Mouse (Mus musculus) lung, postnatal 10 days (tissue): Measurements from ENCODE around the gene Ankrd13b.
A peak's percentile ranks its signal among the peaks of the same experiment; 100 is the strongest.

Experiments used
- DNase-seq: peaks from one replicate; pipeline ENCODE4 v3.0.0; 2021

Ankrd13b gene

DNA sequence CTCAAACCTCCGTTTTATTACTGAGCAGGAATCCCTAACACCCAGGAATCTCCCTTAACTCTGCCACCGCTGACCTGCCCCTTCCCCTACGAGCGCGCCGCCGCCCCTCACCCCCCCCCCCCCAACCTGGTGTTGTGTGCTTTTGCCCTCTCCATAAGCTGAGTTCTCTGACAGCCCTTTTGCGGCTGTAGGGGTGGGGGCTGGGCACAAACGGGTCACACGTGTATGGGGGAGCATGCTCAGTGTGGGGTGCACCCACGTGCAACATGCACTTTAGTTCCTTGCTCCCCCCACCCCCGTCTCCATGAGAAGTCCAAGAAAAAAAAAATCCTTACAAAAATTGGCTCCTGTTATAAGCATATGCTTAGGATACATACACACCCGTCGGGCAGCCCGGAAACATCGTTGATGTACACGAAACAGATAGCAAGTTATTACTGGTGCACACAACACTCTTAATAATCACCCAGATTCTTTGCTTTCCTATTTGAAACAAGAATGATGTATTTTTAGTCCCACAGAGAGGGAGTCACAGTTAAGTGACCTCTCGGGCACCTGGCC, 2.9 kb upstream of the Ankrd13b start:
- DNase-seq = no peak

DNA sequence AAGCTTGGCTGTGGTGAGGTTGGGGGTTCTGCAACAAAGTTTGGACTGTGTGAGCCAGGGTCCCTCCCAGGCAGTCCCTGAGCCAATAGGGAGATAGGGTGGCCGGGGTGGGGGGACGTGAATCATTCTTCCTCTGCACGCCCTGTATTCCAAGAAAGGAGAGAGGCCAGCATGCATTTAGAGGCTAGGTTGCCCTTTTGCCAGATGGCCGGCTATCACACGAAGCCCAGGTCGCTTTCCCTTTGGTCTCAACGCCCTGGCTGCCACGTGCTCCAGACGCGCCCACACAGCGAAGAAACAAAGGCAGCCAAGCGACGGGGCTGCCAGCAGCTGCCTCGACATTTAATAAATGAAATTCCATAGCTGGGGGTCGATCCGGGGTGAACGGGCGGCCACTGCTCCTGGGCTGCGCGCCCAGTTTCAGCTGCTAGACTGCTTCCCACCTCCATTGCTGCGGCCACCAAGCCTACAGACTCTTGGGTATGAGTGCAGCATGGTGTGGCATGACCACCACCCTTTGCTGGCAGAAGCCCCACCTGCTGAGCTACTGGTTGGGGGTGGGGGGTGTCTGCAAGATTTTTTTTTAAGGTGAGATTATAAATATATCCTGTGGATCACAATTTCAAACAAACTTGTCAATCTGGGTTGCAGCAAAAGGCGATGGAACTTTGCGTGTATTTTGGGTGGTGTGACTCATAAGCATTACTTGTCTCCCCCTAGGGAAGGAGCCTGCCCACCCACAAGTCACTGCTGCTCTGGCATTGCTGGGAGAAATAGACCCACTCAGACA, 2.2 kb upstream of the Ankrd13b start:
- DNase-seq = peak; percentile 88

DNA sequence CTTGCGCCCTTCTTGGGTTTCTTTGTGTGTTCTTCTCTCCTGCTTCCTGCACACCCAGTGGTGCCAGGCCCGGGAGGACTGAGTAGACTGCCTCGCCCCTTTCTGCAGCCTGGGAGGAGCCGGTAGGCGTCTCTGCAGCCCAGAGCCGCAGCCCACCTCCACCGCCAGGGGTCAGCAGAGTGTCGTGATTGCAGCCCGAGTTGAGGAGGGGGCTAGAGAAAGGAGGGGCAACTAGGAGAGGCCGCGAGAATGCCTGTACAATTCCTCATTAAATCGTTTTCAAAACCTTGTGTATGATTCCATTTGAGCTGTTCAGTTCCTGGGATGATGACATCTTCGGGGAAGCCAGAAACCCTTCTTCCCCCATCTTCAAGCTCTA, 1.6 kb upstream of the Ankrd13b start:
- DNase-seq = peak; percentile 96

DNA sequence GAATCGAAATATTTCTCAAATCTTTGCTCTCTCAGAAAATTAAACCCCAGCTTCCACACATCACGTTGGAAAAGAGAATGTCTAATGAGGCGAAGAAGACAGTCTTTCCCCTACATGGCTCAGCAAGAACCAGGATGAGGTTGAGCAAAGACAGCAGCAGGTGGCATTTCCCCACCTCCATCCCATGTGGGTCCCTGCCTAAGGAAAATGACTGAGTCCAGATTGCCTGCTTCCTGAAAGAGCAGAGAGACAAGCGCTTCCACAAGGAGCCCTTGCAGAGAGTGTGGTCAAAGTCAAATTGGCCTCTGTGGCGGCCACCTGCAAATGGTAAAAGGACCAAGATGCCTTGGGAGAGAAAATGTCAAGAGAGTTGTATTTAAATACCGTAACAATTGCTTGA, 973 bp upstream of the Ankrd13b start:
- no peak for DNase-seq

DNA sequence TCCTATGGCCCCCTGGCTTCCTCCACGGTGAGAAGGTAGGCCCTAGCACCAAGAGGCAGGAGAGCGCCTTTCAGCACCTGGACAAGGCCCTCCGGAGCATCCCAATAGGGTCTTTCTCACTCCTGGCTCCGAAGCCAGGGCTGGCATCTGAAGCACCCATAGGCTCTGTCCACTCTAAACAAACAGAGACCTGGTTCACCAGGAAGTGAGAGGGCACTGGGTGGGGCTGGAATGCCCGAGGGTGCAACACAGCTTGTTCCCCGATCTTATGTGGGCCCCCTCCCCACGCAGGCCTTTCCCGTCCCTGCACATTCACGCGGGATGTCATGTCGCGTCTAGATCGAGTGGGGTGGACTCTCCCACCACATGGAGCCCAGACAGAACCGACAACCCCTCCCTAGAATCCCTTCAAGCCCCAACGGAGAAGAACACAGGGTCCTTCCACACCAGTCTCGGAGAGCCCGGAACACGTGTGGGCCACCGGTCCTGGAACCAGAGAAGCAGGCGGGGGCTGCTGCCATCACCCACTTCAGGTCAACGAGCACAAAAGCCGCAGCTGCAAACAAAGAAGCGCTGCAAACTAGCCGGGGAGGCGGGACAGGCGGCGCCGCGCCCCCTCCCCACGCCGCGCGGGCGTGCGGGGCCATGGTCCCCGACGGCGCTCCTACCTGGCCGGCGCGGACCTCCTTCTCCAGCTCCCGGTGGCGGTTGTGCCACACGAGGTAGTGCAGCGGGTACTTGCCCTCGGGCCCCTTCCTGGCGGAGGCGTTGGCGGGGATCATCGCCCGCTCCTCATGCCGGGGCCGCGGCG, 502 bp downstream of the Ankrd13b start:
- no peak for DNase-seq

DNA sequence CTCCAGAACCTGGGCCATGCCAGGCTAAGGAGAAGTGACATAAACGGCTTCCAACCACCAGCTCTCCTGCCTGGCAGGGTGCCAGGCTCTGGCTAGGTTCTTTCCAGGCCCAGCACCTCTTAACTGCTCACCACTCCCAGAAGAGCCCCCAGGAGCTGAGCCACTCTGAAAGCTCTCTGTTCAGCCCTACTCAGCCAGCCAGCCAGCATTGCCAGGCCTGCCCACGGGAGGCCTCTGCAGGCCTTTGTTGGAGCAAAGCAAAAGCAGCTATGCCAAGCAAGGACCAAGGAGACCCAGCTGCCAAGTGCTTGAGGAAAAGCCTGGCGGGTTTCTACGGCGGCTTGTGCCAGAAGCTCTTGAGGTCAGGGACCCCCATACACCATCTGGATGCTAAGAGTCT, 2.7 kb downstream of the Ankrd13b start:
- DNase-seq = no peak

DNA sequence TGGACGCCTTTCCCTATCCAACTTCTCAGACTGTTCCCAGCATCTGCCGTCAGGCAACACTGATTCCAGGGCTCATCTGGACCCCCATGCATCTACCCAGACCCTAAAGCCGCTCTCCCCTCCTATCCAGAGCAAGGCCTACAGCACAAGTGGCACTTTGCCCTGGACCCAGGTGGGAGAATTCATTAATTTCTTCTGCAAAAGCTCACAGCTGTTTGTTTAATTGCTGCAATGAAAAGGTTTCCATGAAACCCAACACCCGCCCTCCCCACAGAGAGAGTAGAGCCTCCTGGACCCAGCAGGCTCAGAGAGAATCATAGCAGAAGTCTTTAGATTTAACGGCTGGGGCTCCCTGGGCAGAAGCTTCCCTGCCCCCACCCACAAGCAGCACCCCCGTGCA, 4.2 kb downstream of the Ankrd13b start:
- DNase-seq = no peak

DNA sequence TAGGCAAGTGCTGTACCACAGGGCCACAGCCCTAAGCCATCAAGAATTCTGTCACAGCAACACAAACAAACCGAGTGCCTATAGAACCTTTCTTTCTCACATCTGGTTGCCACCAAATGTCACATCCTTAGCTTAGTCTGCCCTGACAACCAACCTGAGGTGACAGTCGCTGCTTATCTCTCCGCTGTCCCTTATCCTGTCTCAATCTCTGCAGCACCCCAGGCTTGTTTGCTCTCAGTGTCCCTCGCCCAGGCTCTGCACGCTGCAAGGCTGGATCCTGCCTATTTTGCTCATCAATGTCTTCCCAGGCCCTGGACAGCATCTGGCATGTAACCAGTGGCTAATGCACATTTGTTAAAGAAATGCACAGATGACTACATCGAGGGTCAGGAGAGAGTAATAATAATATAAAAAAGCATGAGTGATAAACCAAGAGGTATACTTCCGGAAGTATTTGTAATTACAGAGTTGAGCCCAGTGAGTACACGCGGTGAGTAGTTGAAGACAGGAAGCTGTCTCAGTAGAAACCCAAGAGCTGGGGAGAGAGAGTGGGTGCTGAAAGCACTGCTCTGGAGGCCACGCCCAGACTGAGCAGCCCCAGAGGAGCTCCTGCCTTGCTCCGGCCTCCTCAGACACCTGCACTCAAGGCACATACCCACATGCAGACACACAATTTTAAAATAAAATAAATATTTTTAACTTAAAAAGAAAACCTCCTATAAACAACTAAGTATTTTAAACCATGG, 5.8 kb downstream of the Ankrd13b start:
- no peak for DNase-seq

DNA sequence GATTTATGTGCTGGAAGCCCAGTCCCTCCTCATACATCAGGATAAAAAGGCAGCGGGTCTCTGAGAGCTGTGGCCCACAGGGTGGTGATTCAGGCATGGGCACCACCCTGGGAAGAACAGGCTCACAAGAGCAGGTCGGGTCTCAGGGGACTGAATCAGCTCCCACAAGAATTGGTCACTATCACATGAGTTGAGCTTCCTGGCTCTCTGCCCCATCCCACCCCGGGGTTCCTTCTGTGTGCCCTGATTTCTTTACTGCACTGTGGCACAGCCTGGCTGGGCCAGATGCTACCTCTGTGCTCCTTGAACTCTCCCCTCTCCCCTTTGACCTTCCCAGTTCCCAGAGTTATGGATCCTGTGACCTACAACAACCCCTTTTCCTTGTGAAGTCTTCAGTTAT, 6.4 kb downstream of the Ankrd13b start:
- DNase-seq = no peak

DNA sequence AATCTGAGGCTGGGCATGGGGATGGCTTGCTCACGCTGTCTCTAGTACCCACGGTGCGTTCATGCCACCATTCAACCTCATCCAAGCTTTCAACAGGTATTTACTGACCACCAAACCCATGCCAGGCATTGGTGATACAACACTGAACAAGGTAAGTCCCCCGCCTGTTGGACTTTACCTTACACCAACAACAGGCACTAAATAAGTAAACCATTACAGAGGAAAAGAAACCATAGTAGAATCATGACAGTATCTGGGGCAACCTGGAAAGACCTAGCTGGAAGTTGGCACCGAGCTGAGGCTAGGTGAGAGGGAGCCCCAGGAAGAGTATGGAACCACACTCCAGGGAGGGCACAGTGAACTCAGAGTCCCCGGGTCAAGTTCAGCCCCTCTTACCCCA, 12.6 kb downstream of the Ankrd13b start:
- no peak for DNase-seq

DNA sequence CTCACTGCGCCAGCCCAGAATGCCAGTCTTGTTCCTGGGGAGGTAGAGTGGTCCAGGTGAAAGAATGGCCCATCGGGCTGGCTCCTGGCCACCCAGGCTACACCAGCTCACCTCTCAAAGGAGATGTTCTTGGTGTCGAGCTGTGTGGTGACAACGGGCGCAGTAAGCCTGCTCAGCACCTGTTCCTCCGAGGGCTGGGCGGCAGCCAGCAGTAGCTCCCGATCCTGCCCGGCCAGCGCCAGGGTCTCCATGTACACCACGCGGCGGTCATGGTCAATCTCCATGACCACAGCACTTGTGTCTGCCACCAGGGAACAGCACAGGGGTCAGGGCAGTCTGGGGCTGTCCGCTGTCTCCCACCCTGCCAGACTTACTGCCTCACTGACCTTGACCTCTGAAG, 13.3 kb downstream of the Ankrd13b start:
- DNase-seq = no peak

DNA sequence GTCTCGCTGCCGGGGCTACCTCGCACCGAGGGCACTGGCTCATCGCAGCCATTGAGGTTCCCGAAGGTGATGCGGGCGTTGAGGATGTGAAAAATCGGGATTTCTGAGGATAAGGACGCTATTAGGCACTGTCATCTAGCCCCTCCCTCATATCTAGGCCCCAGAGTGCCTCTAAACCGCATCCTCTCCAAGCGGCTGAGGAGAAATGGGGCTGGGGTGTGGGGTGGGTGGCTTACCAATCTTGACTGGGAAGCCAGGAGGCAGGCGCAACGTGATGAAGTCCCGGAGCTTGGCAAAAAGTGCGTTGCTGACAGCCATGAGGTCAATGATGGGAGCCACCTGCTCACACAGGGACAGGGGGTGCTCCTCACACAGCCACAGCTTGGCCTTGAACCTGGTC, 16.7 kb downstream of the Ankrd13b start:
- DNase-seq = no peak

DNA sequence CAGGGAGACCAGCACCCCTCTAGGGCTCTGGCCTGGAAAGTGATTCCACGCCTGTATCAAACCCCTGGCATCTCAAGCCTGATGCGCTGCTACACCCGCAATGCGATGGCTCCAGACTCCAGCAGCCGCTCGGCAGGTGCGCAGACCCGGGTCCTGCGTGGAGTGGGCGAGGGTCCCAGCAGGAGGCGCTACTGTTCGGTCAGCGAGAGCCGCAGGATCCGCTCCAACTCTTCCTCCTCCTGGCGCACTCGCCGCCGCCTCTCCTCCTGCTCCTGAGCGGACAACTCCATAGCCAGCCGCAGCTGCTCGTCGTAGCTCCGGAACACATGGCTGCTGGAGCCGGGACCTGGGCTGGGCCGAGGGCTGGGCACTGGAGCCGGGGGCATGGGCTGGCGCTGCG, 18.1 kb downstream of the Ankrd13b start:
- DNase-seq = no peak

DNA sequence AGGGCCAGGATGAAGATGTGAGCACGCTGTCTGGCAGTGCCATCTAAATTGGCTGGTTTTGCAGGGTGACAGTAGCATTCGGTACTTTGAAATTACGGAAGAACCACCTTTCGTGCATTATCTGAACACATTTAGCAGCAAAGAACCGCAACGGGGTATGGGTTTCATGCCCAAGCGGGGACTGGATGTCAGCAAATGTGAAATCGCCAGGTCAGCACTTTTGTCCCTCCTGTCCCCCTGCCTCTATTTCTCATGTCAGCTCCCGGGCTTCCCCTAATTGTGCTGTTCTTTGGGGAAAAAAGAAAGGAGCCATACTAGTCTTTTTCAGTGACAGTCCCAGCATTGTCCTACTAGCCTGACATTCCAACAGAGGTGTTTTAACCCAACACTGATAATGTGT, 21.1 kb downstream of the Ankrd13b start:
- no peak for DNase-seq

DNA sequence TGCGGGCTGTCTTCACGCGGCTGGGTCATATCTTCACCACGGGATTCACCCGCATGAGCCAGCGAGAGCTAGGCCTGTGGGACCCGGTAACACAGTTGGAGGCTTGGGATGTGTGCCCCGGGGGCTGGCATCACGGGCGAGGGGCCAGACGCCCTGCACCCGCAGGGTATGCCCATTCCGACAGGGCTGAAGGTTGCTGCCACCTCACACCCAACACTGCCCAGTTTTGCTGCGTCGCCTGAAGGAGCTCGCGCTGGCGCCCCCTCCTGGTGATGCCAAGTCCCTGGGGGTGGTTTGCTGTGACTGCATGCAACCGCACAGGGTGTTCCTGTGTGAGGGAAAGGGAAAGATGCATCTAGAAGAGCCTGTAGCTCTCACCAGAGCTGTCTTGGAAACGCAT, 21.7 kb downstream of the Ankrd13b start:
- peak; percentile 90 for DNase-seq

DNA sequence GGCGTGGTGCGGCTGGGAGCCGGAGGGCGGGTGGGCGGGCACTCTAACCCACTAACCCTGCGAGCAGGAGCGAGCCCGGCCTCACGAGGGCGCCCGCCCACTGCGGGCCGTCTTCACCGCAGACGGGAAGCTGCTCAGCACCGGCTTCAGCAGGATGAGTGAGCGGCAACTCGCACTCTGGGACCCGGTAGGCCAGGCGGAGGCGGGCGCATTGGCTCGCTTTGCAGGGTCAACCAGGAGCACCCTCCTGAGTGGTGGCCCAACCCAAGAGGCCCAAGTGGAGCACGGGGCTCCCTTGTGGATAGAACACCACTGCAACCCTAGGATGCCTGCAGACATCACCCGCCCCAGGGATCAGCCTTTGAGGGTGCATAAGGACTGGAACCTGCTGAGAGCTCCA, 22.3 kb downstream of the Ankrd13b start:
- DNase-seq = peak; percentile 88

DNA sequence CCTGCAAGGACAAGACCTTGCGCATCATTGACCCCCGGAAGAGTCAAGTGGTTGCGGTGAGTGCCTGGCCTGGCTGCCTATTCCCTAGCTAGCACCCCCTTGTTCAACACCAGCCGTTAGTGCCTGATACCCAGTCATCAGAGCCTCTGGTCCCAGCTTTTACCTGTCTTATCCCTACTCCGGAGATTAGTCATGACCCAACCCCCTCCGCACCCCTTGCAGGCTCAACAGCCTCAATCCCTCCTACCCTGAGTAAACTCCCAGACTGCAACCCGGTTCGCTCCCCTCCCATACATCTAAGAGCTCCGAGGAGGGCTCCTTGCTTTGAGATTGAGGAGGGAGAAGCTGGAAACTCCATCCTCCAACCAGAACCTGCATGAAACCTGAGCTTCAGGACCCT, 22.9 kb downstream of the Ankrd13b start:
- DNase-seq = no peak

DNA sequence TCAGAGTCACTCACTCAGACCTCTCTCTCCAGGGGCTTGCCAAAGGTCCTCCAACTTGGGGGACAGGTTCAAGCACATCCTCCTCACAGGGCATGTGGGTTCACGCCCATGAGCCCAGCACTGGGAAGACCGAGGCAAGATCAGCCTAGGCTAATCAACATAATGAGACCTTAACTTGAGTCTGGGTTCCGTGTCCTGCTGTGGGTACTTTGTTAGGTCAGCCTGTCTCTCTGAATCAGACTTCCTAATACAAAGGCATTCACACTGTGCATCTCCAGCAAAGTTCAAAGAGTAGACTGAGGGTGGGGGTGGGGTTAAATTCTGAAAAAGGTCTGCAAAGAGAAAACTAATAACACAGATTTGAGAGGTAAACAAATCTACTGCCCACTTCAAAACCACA, 24.4 kb downstream of the Ankrd13b start:
- DNase-seq = no peak

DNA sequence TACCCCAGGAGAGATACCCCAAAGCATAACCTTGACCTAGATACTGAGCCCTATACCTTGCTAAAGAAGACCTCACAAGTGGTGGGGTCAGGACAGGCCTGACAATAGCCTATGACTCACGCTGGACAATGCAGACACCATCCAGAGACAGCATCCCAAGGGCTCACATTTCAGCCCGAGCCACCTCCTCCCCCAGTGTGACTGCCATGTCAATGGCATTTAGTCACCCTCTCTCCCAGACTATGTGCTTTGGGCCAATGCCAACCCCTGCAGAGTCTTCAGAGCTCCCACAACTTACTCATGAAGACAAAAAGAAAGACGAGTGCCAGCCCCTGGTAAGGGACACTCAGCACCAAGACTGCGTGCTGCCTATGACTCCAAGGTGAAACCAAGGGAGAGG, 24.8 kb downstream of the Ankrd13b start:
- no peak for DNase-seq

DNA sequence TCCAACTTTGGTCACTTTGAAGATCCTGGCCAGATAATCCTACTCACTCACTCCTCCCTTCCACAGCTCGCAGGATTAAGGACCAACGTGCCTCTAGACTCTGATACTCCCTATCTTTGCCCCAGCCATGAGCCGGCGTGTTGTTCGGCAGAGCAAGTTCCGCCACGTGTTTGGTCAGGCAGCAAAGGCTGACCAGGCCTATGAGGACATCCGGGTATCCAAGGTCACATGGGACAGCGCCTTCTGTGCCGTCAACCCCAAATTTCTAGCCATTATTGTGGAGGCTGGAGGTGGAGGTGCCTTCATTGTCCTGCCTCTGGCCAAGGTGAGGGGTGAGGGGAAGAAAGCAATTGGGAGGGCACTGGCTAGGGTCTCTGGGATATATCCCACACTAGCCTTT, 25.7 kb downstream of the Ankrd13b start:
- DNase-seq = no peak

DNA sequence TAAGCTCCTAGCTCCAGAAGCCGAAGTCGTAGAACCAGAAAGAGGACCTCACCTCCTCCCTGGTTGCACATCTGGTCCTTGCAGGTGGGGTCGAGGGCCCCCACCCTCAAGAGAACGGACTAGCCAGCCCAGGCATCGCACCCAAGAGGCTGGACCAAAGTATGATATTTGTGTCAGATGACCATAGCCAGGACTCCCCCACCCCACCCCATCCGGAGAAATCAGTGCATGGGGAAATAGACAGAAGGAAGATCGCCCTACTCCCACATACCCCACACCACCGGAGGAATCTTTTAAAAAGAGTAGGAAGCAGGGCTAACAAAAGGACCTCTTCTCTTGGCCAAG, 26.4 kb downstream of the Ankrd13b start:
- no peak for DNase-seq

DNA sequence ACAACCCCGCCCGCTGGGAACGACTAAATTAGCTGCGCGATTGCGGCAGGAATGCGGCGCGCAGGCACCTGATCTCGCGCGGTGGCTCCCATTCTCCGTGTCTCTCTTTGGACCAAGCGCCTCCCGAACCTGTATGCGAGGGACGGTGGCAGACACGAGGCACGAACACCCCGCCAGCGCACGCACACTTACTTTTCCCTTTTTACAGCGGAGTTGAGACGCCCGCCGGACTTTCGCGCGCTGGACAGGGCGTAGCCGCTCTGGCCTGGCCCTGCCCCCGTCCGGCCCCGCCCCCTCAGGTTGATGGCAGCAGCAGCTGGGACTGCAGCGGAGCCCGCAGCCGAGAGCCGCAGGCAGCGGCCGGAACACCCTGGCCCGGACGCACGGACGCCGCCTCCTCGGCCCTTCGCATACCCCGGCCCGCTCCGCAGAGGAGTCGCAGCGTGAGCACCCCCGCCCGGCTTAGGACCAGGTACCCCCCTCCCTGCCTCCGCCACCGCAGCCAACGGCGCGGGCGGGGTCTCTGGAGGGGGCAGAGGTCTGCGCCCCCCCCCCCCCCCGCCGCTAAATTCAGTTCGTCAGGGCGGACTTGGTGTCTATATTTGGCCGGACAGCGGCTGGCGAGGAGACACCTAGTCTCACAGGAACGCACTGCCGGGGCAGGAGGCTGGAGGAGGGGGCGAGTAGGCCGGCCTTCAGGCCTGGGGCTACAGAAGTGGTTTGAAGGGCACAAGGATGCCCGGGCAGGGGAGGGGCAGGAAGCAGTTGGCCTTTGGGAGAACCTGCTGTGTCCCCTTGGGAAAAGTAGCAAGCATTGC, 27.0 kb downstream of the Ankrd13b start, which contains the start of gene Coro6:
Gene Coro6, plus strand, starts transcription at position 129 of the 818 bp plus-strand sequence.
- peak; percentile 86 for DNase-seq

DNA sequence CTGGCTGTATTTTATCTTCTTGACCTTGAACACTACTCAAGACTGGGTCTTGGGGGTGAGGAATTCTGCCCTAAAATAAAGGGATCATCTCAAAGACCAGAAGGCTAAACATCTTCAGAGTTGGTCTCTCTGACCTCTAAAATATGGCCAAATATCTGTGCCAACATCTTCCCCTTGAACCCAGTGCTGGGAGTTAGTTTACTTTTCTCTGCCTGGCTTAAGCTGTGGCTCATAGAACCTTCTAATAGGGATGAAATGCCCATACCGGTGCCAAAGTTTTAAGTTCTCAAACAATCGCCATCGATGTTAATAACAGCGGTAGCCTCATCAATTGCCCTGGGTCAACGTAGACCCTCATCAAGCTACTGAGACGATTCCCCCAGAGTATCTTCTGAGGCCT, 27.6 kb downstream of the Ankrd13b start:
- DNase-seq = no peak
